Mouse (Mus musculus): ENCODE measurements around the gene Pacrg.

DNA sequence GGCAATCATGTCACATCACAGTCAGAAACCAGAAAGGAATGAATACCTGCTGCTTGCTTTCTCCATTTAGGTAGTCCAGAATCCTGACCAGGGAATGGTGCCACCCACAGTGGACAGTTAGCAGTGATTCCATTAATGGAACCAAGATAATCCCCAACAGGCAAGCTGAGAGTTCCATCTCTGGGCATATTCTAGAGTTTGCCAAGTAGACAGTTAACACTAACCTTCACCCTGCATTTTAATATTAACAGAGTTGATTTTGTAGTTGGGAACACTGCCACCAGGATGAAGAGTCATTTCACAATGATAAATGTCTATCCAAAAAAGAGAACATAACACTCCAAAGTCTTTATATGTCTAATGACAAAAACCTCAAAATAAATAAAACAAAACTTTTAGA lies 144.7 kb downstream of the Pacrg start:
- TF ChIP-seq CTCF (IDR thresholded peaks at IDR 0.05; ENCODE audit: low read depth) (no peak), EP300 (IDR thresholded peaks at IDR 0.05; ENCODE audit: low read depth) (no peak)
